Mouse (Mus musculus) neutrophil, adult 83 days (primary cell): ENCODE measurements around the gene Lax1. TPM values are rescaled to one million over a fixed set of nuclear protein-coding genes. Genes with fewer than 3 reads are reported as not detected.

ENCODE experiments used
- total RNA-seq, 2 experiments: library from RNA; stranded (reverse); gene quantifications; one replicate each; pipeline ENCODE4 v1.2.4; 2023

Gene Lax1
- total RNA-seq = under 1 TPM; 0.90 to 0.99 TPM

GRCm38 (mm10) chr1:133689897-133690296, at the start of gene Lax1:
TSS of gene Lax1 (minus strand) at chr1:133690108.

GRCm38 (mm10) chr1:133661203-133661933, 28.5 kb downstream of the Lax1 start, which contains the start of gene Gm38394:
TSS of gene Gm38394 (minus strand) at chr1:133661318.

GRCm38 (mm10) chr1:133660466-133661202, 29.3 kb downstream of the Lax1 start, which contains the start of gene Zbed6:
TSS of gene Zbed6 (minus strand) at chr1:133660885.

Other genes starting within 250 kb of the Lax1 start
- 100 to 1,000 TPM in 1 of 2 experiments, 10 to 100 TPM in 1; 94.2 to 107 TPM for gene Snrpe, start 79.8 kb downstream of the Lax1 start, total RNA-seq
- gene Zbed6, start 29.2 kb downstream of the Lax1 start, total RNA-seq = 10 to 100 TPM; 12.6 to 13.8 TPM
- gene Gm38394, start 28.8 kb downstream of the Lax1 start, total RNA-seq = 10 to 100 TPM; 17.2 to 23.2 TPM
- 10 to 100 TPM; 19.9 to 21.1 TPM for gene Atp2b4, start 110.9 kb upstream of the Lax1 start, total RNA-seq
- not detected for gene Optc, start 217.9 kb upstream of the Lax1 start, total RNA-seq
- gene Prelp, start 231.3 kb upstream of the Lax1 start, total RNA-seq = not detected